Comparison of ENCODE assay signal across 10 mouse cellular contexts in genomic region chr5:127405391-127406000, GRCm38 (mm10).
DNase-seq lines count a peak whose midpoint lies in the region; ATAC-seq and TF ChIP-seq lines count a peak whose summit lies in the region.
"Had no signal": no experiment of that assay in that cellular context is flagged by ENCODE, and none has a peak within 500 bp of the region (broad histone marks: within the 10 kb centered on the region; RNA-seq: fewer than 3 reads in every experiment).

No protein-coding gene starts in this region.

- WGBS in kidney, adult 2 months, result 14% methylated on average over 18 of the region's 18 CpGs
- WGBS in stomach, embryonic 14.5 days, result 19% methylated on average over 18 of the region's 18 CpGs

- no peak overlapping the region for H3K4me3 ChIP-seq in kidney, adult 2 months (ENCODE audit: insufficient read depth, low read depth, low read length)
- H3K4me3 ChIP-seq in stomach, embryonic 14.5 days (ENCODE audit: low read depth, low read length), result no peak overlapping the region
- H3K4me3 ChIP-seq: erythroblast, embryonic 14.5 days had no signal

- H3K36me3 ChIP-seq in kidney, adult 2 months (ENCODE audit: control insufficient read depth, insufficient read depth, low read length), result no peaks in the 10 kb centered on the region
- H3K36me3 ChIP-seq in stomach, embryonic 14.5 days (ENCODE audit: control insufficient read depth, insufficient read depth, low read length), result no peaks in the 10 kb centered on the region

- intact Hi-C loops in left cerebral cortex, postnatal 10 days (cut with DNase I), result no loop called here

- no peak overlapping the region for H3K4me2 ChIP-seq in stomach, embryonic 14.5 days (replicated peaks; ENCODE audit: low read depth, low read length)

- no peaks in the 10 kb centered on the region for H3K27me3 ChIP-seq in kidney, adult 2 months (replicated peaks; ENCODE audit: control insufficient read depth, insufficient read depth, low read length)
- H3K27me3 ChIP-seq in stomach, embryonic 14.5 days (ENCODE audit: control insufficient read depth, insufficient read depth, low read length), result no peaks in the 10 kb centered on the region

- ATAC-seq in stomach, embryonic 14.5 days (ENCODE audit: insufficient number of reproducible peaks, insufficient read depth, low FRiP score, low read depth), result peak; percentile 50; the same call in 1 of the 2 replicates
- no peak for ATAC-seq in erythroblast, adult 5-6 weeks (replicated peaks; ENCODE audit: low FRiP score, poor library complexity, severe bottlenecking)

- no peak overlapping the region for H3K9ac ChIP-seq in stomach, embryonic 14.5 days (replicated peaks; ENCODE audit: low read depth, low read length)

- no peak overlapping the region for H3K27ac ChIP-seq in kidney, adult 2 months (ENCODE audit: insufficient read depth, low read depth, low read length)
- peak overlapping the region; percentile 39; the same call in 1 of the 2 replicates for H3K27ac ChIP-seq in stomach, embryonic 14.5 days (ENCODE audit: low read length)
- H3K27ac ChIP-seq: macrophage had no signal

- no peaks in the 10 kb centered on the region for H3K4me1 ChIP-seq in kidney, adult 2 months (ENCODE audit: control insufficient read depth, insufficient read depth, low read length)
- peaks cover 8% of the 10 kb centered on the region for H3K4me1 ChIP-seq in stomach, embryonic 14.5 days (ENCODE audit: control insufficient read depth, insufficient read depth, low read length)

- peak; percentile 32 to 87 for DNase-seq in left cerebral cortex, postnatal 10 days (ENCODE audit: extremely low spot score in 1 of 2, low spot score in 2 of 2)
- DNase-seq in left cerebral cortex, adult 11 months (ENCODE audit: low spot score), result no peak
- peak; percentile 87 to 92 for DNase-seq in cerebellum, postnatal 25 days
- peak; percentile 11 for DNase-seq in heart, adult 8-10 months (ENCODE audit: low spot score)
- peak; percentile 67 for DNase-seq in kidney, adult 2 months
- peak; percentile 93 for DNase-seq in lung, postnatal 14 days

- no peaks in the 10 kb centered on the region for H3K9me3 ChIP-seq in stomach, embryonic 14.5 days (ENCODE audit: control insufficient read depth, low read depth, low read length)

- no peak for TF ChIP-seq CTCF in kidney, adult 2 months (conservative IDR thresholded peaks at IDR 0.05; ENCODE audit: insufficient read depth, insufficient read length, low read depth, low read length)

- TF ChIP-seq POLR2A in kidney, adult 2 months (IDR thresholded peaks at IDR 0.05; ENCODE audit: low read depth, low read length), result no peak
